Mouse (Mus musculus): ENCODE data around the gene Nkd1.

- TF ChIP-seq CTCF (IDR thresholded peaks at IDR 0.05; ENCODE audit: extremely low read depth, insufficient read depth, insufficient read length, insufficient replicate concordance) (no peak), POLR2A (IDR thresholded peaks at IDR 0.05; ENCODE audit: low read depth, low read length) (no peak)
These were observed 1.4 kb downstream of the Nkd1 start for GRCm38 (mm10) chr8:88522433-88523030.

Data from spleen, adult 2 months (tissue).